Mouse (Mus musculus) CD4-positive, CD25-positive, alpha-beta regulatory T cell, adult 2 months (primary cell): Measurements from ENCODE around the gene Fam19a4.
"Not testable (repeated sequence)": the region's sequence is repeated elsewhere in the genome, so short reads cannot be mapped to it uniquely, and the experiment has no call there.

Experiments
- DNase-seq: peaks from one replicate; pipeline ENCODE4 v3.0.0-alpha.2; 2012; ENCODE audit warnings: low read depth, low spot score

Fam19a4 gene

GRCm38 (mm10) chr6:96944796-96945195, 115.4 kb downstream of the Fam19a4 start:
- DNase-seq, result no peak

GRCm38 (mm10) chr6:96935776-96936175, 124.4 kb downstream of the Fam19a4 start:
- DNase-seq, result no peak

GRCm38 (mm10) chr6:96909061-96909480, 151.1 kb downstream of the Fam19a4 start:
- no peak for DNase-seq

- not testable (repeated sequence) for DNase-seq
Observed at GRCm38 (mm10) chr6:96877105-96877504, 183.1 kb downstream of the Fam19a4 start.

- DNase-seq, result not testable (repeated sequence)
Observed at GRCm38 (mm10) chr6:96876651-96877050, 183.6 kb downstream of the Fam19a4 start.

- no peak for DNase-seq
Observed at GRCm38 (mm10) chr6:96853065-96853464, 207.1 kb downstream of the Fam19a4 start.

GRCm38 (mm10) chr6:96843944-96844343, 216.3 kb downstream of the Fam19a4 start:
- DNase-seq, result peak; percentile 1

GRCm38 (mm10) chr6:96840634-96841033, 219.6 kb downstream of the Fam19a4 start:
- DNase-seq, result no peak

GRCm38 (mm10) chr6:96826626-96827025, 233.6 kb downstream of the Fam19a4 start:
- no peak for DNase-seq

GRCm38 (mm10) chr6:96802981-96803380, 257.2 kb downstream of the Fam19a4 start:
- no peak for DNase-seq

GRCm38 (mm10) chr6:96798746-96799145, 261.5 kb downstream of the Fam19a4 start:
- DNase-seq, result no peak

- DNase-seq, result no peak
Observed at GRCm38 (mm10) chr6:96797451-96797850, 262.8 kb downstream of the Fam19a4 start.
